Mouse (Mus musculus) R1 (cell line): ENCODE measurements at regions not wholly inside any gene's neighbourhood (a gene's known extent, or its start where the extent isn't known, plus 50 kb on each side); places are given as distances from the start of the nearest gene placed in this dataset.

Experiments used
- DNase-seq: peaks from one replicate; pipeline ENCODE4 v3.0.0-alpha.2; 2018; ENCODE audit warnings: low read depth, low spot score

GRCm38 (mm10) chr2:19714025-19714424, 56.5 kb downstream of the Otud1 start:
- no peak for DNase-seq

DNA sequence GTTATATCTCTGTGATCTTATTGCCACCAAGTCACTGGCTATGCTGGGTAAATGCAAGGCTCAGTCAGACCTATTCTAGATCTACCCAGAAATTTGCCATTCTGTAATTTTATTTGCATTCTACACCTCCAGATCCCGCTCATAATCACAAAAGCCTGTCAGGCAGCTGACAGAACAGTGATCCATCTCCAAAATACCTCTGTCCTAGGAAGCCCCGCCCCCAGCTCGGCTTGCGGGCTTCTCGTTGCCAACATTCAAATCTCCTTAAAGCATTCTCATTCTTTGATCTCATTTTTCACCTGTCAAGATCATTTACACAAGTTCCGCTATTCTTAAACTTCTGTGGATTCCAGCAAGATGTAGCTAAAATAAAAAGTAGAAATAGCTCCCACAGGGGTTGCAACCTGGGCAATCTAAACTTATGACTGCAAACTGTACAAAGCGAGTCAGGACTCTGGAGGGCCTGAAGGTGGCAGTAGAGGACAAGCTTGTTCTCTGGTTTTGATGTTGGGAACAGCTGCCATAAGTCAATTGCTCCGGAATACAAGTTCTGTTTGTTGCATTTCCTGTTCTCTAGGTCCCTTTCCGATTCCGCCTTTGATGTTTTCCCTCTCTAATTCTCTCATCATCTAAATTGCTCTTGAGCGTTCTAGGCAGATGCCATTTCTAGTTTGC, 58.1 kb downstream of the Otud1 start:
- DNase-seq = peak; percentile 87

- DNase-seq = no peak
Measured at GRCm38 (mm10) chr2:19716388-19716787, 58.8 kb downstream of the Otud1 start.

DNA sequence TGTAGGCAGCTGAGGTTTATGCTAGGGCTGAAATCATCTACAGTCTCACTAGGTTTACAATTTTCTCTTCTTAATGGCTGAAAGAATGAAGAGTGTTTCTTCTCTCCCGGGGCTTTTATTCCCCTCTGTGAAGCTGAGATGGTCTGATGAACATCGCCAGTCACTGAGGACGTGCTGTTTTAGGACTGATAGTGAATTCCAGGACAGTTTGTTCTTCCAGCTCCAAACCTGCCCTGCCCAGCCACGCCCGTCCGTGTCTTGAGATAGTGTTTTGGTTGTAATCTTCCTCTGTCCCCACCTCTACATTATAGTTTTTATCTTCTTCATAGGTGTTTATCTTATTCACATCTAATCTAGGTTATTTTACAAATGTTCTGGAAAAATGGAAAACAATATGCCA, 68.5 kb downstream of the Otud1 start:
- no peak for DNase-seq

- DNase-seq = peak; percentile 18
Measured at GRCm38 (mm10) chr2:19726904-19727303, 69.4 kb downstream of the Otud1 start.

GRCm38 (mm10) chr2:19732922-19733859, 75.6 kb downstream of the Otud1 start:
- DNase-seq = no peak

- no peak for DNase-seq
Measured at GRCm38 (mm10) chr2:19734164-19734870, 76.8 kb downstream of the Otud1 start.

DNA sequence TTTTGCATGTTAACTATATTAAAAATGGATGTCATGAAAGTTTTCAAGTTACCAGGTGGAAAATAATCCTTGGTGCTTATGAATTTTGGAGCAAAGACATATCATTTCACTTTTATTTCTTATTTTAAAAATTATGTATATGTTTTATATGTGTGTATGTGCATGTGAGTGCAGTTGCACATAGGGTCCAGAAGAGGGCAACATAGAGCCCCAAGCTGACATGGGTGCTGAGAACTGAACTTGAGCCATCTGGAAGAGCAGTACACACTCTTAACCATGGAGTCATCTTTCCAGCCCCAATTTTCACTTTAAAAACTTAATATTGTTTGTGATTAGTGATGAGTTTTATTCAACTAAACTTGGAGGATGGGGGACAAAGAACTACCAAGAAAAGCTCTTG, 84.0 kb downstream of the Otud1 start:
- peak; percentile 11 for DNase-seq

DNA sequence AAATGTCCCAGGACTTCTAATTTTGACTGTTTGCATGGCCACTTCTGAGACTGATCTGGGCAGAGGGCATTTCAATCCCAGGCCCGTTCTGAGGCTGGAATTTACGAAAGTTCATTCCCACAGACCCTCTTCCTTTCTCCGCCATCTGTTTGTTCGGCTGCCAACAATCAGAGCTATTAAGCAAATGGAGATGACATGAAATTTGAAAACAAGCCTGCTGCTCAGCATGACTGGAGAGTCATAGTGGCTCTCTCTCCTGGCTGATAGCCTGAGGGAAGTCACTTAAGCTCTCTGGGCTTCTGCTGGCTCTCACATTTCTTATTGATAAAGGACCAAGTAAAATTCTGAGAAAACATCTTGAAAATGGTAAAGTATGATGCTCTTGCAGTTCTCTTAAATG, 85.9 kb downstream of the Otud1 start:
- DNase-seq = no peak

- no peak for DNase-seq
Measured at GRCm38 (mm10) chr2:19744986-19745660, 87.6 kb downstream of the Otud1 start.

GRCm38 (mm10) chr2:19752753-19753152, 95.2 kb downstream of the Otud1 start:
- DNase-seq = no peak

DNA sequence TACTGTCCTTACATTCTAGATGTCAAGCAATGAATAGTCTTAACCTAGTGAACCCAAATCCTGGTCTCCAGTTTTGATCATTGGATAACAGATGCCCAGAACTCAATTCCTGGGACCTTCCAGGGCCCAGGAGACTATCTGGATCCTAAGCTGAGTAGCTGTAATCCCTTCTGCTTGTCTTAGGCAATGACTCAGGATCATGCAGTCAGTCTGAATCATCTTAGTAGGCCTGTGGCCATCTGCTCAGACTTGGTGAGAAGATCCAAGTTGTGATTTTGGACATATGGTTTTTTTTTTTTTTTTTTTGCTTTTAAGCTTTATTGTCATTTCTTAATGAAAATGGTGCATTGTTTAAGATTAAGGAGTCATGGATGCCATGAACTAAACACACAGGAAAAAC, 95.9 kb downstream of the Otud1 start:
- DNase-seq = no peak

GRCm38 (mm10) chr2:19757910-19758309, 100.4 kb downstream of the Otud1 start:
- DNase-seq = no peak

- peak; percentile 35 for DNase-seq
Measured at GRCm38 (mm10) chr2:19759169-19759568, 101.6 kb downstream of the Otud1 start.

DNA sequence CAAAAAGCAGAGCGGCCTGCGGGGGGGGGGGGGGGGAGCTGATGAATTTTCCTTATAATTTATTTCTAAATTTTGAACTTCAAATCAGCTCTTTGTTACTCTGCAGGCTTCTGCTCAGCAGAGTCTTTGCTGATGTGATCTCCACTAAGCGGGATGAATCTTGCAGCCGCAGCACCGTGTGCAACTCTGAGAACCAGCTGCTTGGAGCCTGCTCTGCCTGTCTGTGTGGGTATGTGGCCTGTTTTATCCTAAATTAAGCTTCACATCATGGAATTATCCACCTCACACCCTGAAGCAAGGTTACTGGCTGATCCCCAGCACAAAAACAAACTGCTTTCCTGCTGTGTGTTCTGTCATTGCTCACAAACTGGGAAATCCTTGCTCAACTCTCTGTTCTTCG, 102.0 kb downstream of the Otud1 start:
- no peak for DNase-seq

DNA sequence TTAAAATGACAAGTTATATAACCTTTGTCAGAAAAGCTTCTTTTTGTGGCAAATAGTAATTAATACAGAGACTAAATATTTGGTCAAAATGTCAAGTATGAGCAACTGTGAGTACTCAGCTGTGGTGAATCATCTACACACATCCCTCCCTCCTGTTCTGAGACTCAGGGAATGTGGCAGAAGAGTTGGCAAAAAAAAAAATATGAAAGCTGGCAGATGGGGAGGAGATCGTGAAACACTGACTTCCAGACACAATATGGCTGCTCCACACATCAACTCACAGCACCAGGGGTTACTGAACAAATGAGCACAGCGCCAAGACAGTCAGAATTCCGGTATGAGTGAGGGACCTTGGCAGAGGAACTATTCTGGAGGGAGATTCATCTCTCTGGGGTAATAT, 105.4 kb downstream of the Otud1 start:
- DNase-seq = no peak

- no peak for DNase-seq
Measured at GRCm38 (mm10) chr2:19784913-19785312, 124.7 kb upstream of the Etl4 start.

DNA sequence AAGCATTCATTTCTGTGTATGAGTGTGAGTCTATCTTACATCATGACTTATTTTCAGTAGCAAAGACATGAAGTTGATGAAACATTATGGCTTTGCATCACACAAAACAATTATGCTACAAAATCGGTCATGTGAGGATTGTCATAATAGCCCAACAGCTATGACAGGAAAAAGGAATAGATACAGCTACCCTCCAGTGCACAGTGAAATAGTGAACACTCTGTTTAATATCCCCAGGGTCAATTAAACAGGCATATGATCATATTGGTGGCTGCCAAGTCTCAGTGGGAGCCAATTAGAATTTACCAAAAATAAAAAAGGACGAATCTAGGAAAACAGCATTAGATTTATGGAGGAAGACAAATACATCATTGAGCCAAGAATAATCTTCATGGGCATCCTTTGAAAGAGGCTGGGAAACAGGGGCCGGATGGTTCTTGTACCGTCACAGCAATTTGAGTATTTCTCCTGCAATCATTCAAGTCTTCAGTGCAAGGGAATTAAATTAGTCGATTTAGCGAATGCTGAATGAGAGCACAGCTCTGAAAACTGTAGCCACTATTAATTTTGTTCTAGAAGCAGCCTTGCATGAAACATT, 123.8 kb upstream of the Etl4 start:
- DNase-seq = no peak

- DNase-seq = no peak
Measured at GRCm38 (mm10) chr2:19792177-19792576, 117.4 kb upstream of the Etl4 start.

- DNase-seq = no peak
Measured at GRCm38 (mm10) chr2:19796790-19797189, 112.8 kb upstream of the Etl4 start.
